Mouse (Mus musculus) olfactory bulb, adult 2 months (tissue): Measurements from ENCODE around the gene Ftsj3. TPM values are rescaled to one million over a fixed set of nuclear protein-coding genes. Genes with fewer than 3 reads are reported as not detected.
"Not testable (repeated sequence)": the region's sequence is repeated elsewhere in the genome, so short reads cannot be mapped to it uniquely, and the experiment has no call there.

Experiments used
- H3K27ac ChIP-seq: fragments of 200-500 bp; 2 replicates; pipeline ENCODE4 v1.5.1; 2012; ENCODE audit warnings: low read depth, low read length; ENCODE audit not compliant: insufficient read depth
- H3K4me1 ChIP-seq: fragments of 200-500 bp; 2 replicates; pipeline ENCODE4 v1.6.1; 2012; ENCODE audit warnings: low read length; ENCODE audit not compliant: control insufficient read depth, insufficient read depth
- H3K4me3 ChIP-seq: fragments of 200-500 bp; 2 replicates; pipeline ENCODE4 v1.5.1; 2012; ENCODE audit warnings: mild to moderate bottlenecking, low read depth, low read length, moderate library complexity; ENCODE audit not compliant: insufficient read depth
- CTCF ChIP-seq: fragments of 200-500 bp; IDR thresholded peaks from 2 replicates; pipeline ENCODE4 v1.5.1; 2012; ENCODE audit warnings: low read depth, mild to moderate bottlenecking, low read length, moderate library complexity; ENCODE audit not compliant: insufficient read depth
- POLR2A ChIP-seq: fragments of 200-500 bp; IDR thresholded peaks from 2 replicates; pipeline ENCODE4 v1.6.1; 2012; ENCODE audit warnings: mild to moderate bottlenecking, low read depth, low read length, moderate library complexity; ENCODE audit not compliant: insufficient read depth
- WGBS: fragments of 180-500 bp; shearing (Covaris S2); methylation state at CpG from one replicate; pipeline ENCODE4 v1.1.7; 2018; 5-methylcytosine and 5-hydroxymethylcytosine counted together
- polyA plus RNA-seq: library from polyadenylated mRNA; stranded (reverse); fragments of >200 nt; gene quantifications from 2 replicates; pipeline ENCODE4 v1.2.4, GENCODE M21; 2012; ENCODE audit warnings: low replicate concordance; ENCODE audit not compliant: missing spikeins, insufficient read depth, insufficient read length

Gene Ftsj3
- polyA plus RNA-seq, 1 experiment = not detected

GRCm38 (mm10) chr11:106263963-106264362, 8.1 kb upstream of the Ftsj3 start:
- H3K4me3 ChIP-seq = no peak overlapping the region
- no peak for TF ChIP-seq CTCF
- TF ChIP-seq POLR2A = no peak
- H3K27ac ChIP-seq = no peak overlapping the region
- peaks cover 24% of the 10 kb centered on the region for H3K4me1 ChIP-seq
- 89% methylated on average over 9 of the region's 9 CpGs for WGBS

GRCm38 (mm10) chr11:106260826-106261450, 5.1 kb upstream of the Ftsj3 start:
- Histone ChIP-seq H3K27ac (no peak overlapping the region), H3K4me3 (no peak overlapping the region), H3K4me1 (peaks cover 16% of the 10 kb centered on the region)
- no peak for TF ChIP-seq POLR2A
- no peak for TF ChIP-seq CTCF
- 60% methylated on average over 14 of the region's 14 CpGs for WGBS

- no peak for TF ChIP-seq CTCF
- no peak for TF ChIP-seq POLR2A
- no peak overlapping the region for H3K4me3 ChIP-seq
- WGBS = 57% methylated on average over 5 of the region's 5 CpGs
- no peak overlapping the region for H3K27ac ChIP-seq
- peaks cover 19% of the 10 kb centered on the region for H3K4me1 ChIP-seq
Observed at GRCm38 (mm10) chr11:106256775-106257174, 896 bp upstream of the Ftsj3 start.

- TF ChIP-seq CTCF (no peak), POLR2A (no peak)
- H3K27ac ChIP-seq = no peak overlapping the region
- H3K4me1 ChIP-seq = peaks cover 12% of the 10 kb centered on the region
- 2% methylated on average over 22 of the region's 22 CpGs for WGBS
- peak overlapping the region; percentile 62 for H3K4me3 ChIP-seq
Observed at GRCm38 (mm10) chr11:106255174-106255573, 705 bp downstream of the Ftsj3 start.

GRCm38 (mm10) chr11:106254767-106255166, 1.1 kb downstream of the Ftsj3 start:
- peak overlapping the region; percentile 62 for H3K4me3 ChIP-seq
- H3K27ac ChIP-seq = no peak overlapping the region
- TF ChIP-seq POLR2A (no peak), CTCF (no peak)
- peaks cover 12% of the 10 kb centered on the region for H3K4me1 ChIP-seq
- WGBS = 17% methylated on average over 2 of the region's 2 CpGs

- 90% methylated on average over 7 of the region's 7 CpGs for WGBS
- Histone ChIP-seq H3K27ac (no peak overlapping the region), H3K4me3 (no peak overlapping the region), H3K4me1 (no peaks in the 10 kb centered on the region)
- TF ChIP-seq CTCF = no peak
- TF ChIP-seq POLR2A = no peak
Observed at GRCm38 (mm10) chr11:106249326-106249725, 6.6 kb downstream of the Ftsj3 start.

GRCm38 (mm10) chr11:106246834-106247233, 9.0 kb downstream of the Ftsj3 start:
- H3K27ac ChIP-seq = no peak overlapping the region
- WGBS = 96% methylated on average over 1 of the region's 1 CpGs
- TF ChIP-seq POLR2A (no peak), CTCF (no peak)
- no peaks in the 10 kb centered on the region for H3K4me1 ChIP-seq
- H3K4me3 ChIP-seq = no peak overlapping the region

GRCm38 (mm10) chr11:106233978-106234377, 21.9 kb downstream of the Ftsj3 start:
- not testable (repeated sequence) for H3K4me3 ChIP-seq, H3K4me1 ChIP-seq, H3K27ac ChIP-seq
- 83% methylated on average over 8 of the region's 8 CpGs for WGBS

- no peak overlapping the region for H3K27ac ChIP-seq
- no peak for TF ChIP-seq CTCF
- TF ChIP-seq POLR2A = no peak
- H3K4me1 ChIP-seq = peaks cover 2% of the 10 kb centered on the region; the same call in 1 of the 2 replicates
- WGBS = 83% methylated on average over 3 of the region's 3 CpGs
- no peak overlapping the region for H3K4me3 ChIP-seq
Observed at GRCm38 (mm10) chr11:106220603-106221002, 35.3 kb downstream of the Ftsj3 start.
